Mouse (Mus musculus) E14TG2a.4 (cell line): ENCODE results near the gene Spag16.

Experiments
- CTCF ChIP-seq: conservative IDR thresholded peaks from 2 replicates; pipeline ENCODE4 v1.5.1; 2014; ENCODE audit warnings: low read length
- NANOG ChIP-seq: IDR thresholded peaks from 2 replicates; pipeline ENCODE4 v1.6.1; 2014; ENCODE audit warnings: borderline replicate concordance, low read length, mixed read lengths
- POU5F1 ChIP-seq: IDR thresholded peaks from 2 replicates; pipeline ENCODE4 v1.6.1; 2014; ENCODE audit warnings: low read length, borderline replicate concordance

DNA sequence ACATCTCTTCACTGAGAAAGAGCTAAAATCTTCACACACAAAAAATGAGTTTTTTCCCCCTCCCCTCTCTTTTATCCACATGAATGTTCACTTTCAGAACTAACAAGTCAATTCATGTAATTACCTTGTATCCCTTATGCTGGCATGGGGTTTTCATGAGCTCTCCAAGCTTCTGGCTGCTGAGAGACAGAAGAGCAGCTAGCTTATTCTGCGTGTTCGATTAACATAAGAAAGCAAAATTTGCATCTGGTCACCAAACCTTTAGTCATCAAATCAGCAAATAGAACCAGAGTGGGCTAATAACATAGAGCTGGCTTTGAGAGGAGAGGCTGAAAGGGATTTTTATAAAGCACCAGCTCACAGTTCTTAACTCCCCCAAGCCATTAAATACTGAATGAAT, 700.4 kb downstream of the Spag16 start:
- TF ChIP-seq CTCF, result no peak
- no peak for TF ChIP-seq NANOG
- TF ChIP-seq POU5F1, result no peak
